Mouse (Mus musculus) lung, adult 2 months (tissue): ENCODE results near the gene Gm20388.

ENCODE experiments used
- CTCF ChIP-seq: fragments of 200-500 bp; IDR thresholded peaks from 2 replicates; pipeline ENCODE4 v1.5.1; 2011; ENCODE audit warnings: mild to moderate bottlenecking, low read length, control low read depth; ENCODE audit not compliant: insufficient read depth
- POLR2A ChIP-seq: fragments of 200-500 bp; IDR thresholded peaks from 2 replicates; pipeline ENCODE4 v1.6.1; 2011; ENCODE audit warnings: low read depth, mild to moderate bottlenecking, control low read depth, low read length, borderline replicate concordance; ENCODE audit errors: extremely low read depth

DNA sequence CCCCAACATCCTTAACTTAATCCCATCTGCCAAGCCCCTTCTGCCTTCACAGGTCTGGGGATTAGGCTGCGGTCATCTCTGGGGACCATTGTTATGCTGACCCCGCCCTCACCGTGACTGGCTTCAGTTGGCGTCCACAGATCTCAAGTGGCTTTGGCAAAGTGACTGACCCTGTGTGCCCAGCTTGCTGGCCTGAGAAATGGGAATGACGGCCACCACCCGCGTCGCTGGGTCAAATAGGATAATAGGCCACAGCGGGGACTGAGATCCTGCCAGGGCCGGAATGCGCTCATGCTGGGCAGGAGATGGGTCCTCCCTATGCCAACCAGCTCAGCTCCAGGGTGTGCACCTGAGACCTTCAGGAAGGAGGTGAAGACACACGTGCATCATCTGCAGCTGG is 128.1 kb downstream of the Gm20388 start:
- TF ChIP-seq CTCF = no peak
- TF ChIP-seq POLR2A = no peak
